Mouse (Mus musculus) hindbrain, embryonic 12.5 days (tissue): ENCODE results near the gene Zfp575. TPM values are rescaled to one million over a fixed set of nuclear protein-coding genes. Genes with fewer than 3 reads are reported as not detected.
"Not testable (repeated sequence)": the region's sequence is repeated elsewhere in the genome, so short reads cannot be mapped to it uniquely, and the experiment has no call there.

Experiments used
- ATAC-seq: fragments of 200-750 bp; cut with Nextera tagmentation; 2 replicates; pipeline ENCODE4 v1.8.0; 2017; ENCODE audit warnings: moderate TSS enrichment; ENCODE audit not compliant: low FRiP score
- H3K27ac ChIP-seq: fragments of 300-500 bp; sonication (generic); 2 replicates; pipeline ENCODE4 v1.5.1; 2016; ENCODE audit warnings: mild to moderate bottlenecking
- H3K27me3 ChIP-seq: fragments of 300-500 bp; sonication (generic); 2 replicates; pipeline ENCODE4 v1.6.1; 2016; ENCODE audit warnings: mild to moderate bottlenecking
- H3K36me3 ChIP-seq: fragments of 300-500 bp; sonication (generic); 2 replicates; pipeline ENCODE4 v1.6.1; 2016; ENCODE audit warnings: mild to moderate bottlenecking
- H3K4me1 ChIP-seq: fragments of 300-500 bp; sonication (generic); 2 replicates; pipeline ENCODE4 v1.6.1; 2016
- H3K4me2 ChIP-seq: fragments of 300-500 bp; sonication (generic); replicated peaks from 2 replicates; pipeline ENCODE4 v1.6.1; 2016; ENCODE audit warnings: mild to moderate bottlenecking
- H3K4me3 ChIP-seq: fragments of 300-500 bp; sonication (generic); 2 replicates; pipeline ENCODE4 v1.5.1; 2016; ENCODE audit warnings: mild to moderate bottlenecking
- H3K9ac ChIP-seq: fragments of 300-500 bp; sonication (generic); 2 replicates; pipeline ENCODE4 v1.6.1; 2016; ENCODE audit warnings: mild to moderate bottlenecking, moderate library complexity
- H3K9me3 ChIP-seq: fragments of 300-500 bp; sonication (generic); replicated peaks from 2 replicates; pipeline ENCODE4 v1.6.1; 2016; ENCODE audit warnings: mild to moderate bottlenecking
- WGBS: fragments of 180-500 bp; shearing (Covaris S2); methylation state at CpG from one replicate; pipeline ENCODE4 v1.1.7; 2016; 5-methylcytosine and 5-hydroxymethylcytosine counted together
- polyA plus RNA-seq: library from polyadenylated mRNA; unstranded; fragments of >200 nt; fragmentation: Nextera tagmentation; extraction: Ambion mirVana; gene quantifications from 2 replicates; pipeline ENCODE4 v1.2.1, GENCODE M21; 2016

The Zfp575 gene
- 5.1 and 5.5 TPM in 2 replicates for polyA plus RNA-seq

DNA sequence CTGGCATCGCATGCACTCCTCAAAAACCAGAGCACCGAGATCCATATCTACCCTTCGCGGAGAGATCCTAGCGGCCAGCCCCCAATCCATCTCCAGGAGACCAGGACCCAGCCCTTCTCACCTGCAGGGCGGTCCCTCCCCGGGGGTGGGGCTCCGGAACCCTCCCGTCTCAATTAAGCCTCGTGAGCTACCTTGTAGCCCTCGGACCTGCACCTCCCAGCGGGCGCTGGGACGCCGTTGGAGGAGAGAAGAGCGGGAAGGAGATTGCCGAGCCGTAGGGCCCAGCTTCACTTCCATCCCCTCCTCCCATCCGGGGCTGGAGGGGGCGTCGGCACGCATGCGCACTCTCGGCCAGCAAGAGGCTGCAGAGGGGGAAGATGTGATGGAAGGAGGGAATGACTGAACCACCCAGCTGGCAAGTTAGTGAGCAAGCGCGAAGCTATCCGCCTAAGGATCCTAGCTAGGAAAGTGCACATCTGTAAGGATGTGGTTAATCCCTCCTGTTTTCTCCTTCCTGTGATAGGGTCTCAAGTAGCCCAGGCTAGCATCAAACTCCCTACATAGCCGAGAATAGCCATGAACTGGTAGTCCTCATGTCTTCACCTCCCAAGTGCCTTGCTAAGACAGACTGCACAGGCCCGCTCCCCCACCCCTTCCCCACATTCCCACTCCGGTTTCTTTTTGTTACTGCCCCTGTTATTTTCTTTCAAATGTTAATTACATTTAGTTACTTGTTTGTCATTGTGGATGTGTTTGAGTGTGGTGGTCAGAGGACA, at the start of gene Zfp575, which contains the start of gene Ethe1:
Gene Zfp575 (minus strand): TSS at position 312 of the 776 bp plus-strand sequence.
Gene Ethe1 (plus strand): TSS at position 214 of the 776 bp plus-strand sequence.
- H3K4me3 ChIP-seq, result peak within 1 kb of the TSS; percentile 48
- H3K9ac ChIP-seq, result peak within 1 kb of the TSS; percentile 78
- peak within 1 kb of the TSS; percentile 72 for H3K4me2 ChIP-seq
- no peak within 1 kb of the TSS for H3K27ac ChIP-seq
- peaks cover 11% of the 10 kb centered on the region; the same call in 1 of the 2 replicates for H3K4me1 ChIP-seq
- 7% methylated on average over 30 of the region's 30 CpGs for WGBS
- peaks cover 32% of the 10 kb centered on the region for H3K27me3 ChIP-seq
- no peaks in the 10 kb centered on the region for H3K36me3 ChIP-seq
- H3K9me3 ChIP-seq, result no peaks in the 10 kb centered on the region
- ATAC-seq, result peak; percentile 75

DNA sequence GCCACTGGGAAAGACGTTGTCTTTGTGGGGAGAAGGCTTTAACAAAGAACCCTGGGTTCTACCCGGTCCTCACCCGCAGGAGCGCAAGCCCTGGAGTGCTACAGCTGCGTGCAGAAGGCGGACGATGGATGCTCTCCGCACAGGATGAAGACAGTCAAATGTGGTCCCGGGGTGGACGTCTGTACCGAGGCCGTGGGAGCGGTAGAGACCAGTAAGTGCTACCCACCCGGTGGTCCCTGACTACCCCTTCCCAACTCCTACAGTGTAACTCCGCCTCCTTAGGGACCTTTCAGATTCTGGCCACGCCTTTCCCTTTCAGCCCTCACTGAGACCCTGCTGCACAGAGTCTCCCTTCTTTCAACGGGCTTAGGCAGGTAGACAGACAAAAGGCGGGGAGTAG, 49.6 kb upstream of the Zfp575 start:
- Histone ChIP-seq H3K4me3 (peak overlapping the region; percentile 30; the same call in 1 of the 2 replicates), H3K27me3 (peaks cover 66% of the 10 kb centered on the region)
- ATAC-seq, result peak; percentile 35; the same call in 1 of the 2 replicates

DNA sequence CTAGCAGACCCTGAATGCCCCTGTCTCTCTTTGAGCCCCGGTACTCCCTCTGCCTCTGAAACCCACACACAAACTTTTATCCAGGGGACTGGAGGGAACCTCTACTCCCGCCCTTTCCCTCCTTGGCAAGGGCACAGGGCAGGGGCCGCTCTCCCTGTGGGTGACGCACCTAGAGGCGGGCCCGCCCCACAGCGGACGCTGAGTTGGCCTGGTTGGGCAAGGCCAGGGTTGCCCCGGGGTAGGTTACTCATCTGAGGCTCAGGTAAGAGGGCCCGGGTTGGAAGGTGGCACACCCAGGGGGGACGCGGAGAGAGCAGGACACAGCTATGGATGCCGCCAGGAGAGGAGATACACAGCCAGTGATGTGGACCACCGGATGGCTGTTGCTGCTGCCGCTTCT, 48.8 kb upstream of the Zfp575 start, which contains the start of gene Lypd3:
Gene Lypd3 (plus strand): TSS at position 287 of the 400 bp plus-strand sequence.
- peaks cover 61% of the 10 kb centered on the region for H3K27me3 ChIP-seq
- ATAC-seq, result no peak
- no peaks in the 10 kb centered on the region; the same call in 1 of the 2 replicates for H3K9me3 ChIP-seq
- H3K4me1 ChIP-seq, result peaks cover 22% of the 10 kb centered on the region
- 16% methylated on average over 15 of the region's 15 CpGs for WGBS
- H3K9ac ChIP-seq, result no peak within 1 kb of the TSS
- peak within 1 kb of the TSS; percentile 30; the same call in 1 of the 2 replicates for H3K4me3 ChIP-seq
- H3K36me3 ChIP-seq, result no peaks in the 10 kb centered on the region
- H3K27ac ChIP-seq, result no peak within 1 kb of the TSS
- peak within 1 kb of the TSS; percentile 55 for H3K4me2 ChIP-seq

More for the DNA sequence above, 49.6 kb upstream of the Zfp575 start:
- no peaks in the 10 kb centered on the region for H3K36me3 ChIP-seq
- peaks cover 22% of the 10 kb centered on the region for H3K4me1 ChIP-seq
- H3K27ac ChIP-seq, result no peak overlapping the region
- H3K9me3 ChIP-seq, result no peaks in the 10 kb centered on the region; the same call in 1 of the 2 replicates
- 2% methylated on average over 17 of the region's 18 CpGs for WGBS
- no peak overlapping the region for H3K9ac ChIP-seq
- H3K4me2 ChIP-seq, result peak overlapping the region; percentile 55

DNA sequence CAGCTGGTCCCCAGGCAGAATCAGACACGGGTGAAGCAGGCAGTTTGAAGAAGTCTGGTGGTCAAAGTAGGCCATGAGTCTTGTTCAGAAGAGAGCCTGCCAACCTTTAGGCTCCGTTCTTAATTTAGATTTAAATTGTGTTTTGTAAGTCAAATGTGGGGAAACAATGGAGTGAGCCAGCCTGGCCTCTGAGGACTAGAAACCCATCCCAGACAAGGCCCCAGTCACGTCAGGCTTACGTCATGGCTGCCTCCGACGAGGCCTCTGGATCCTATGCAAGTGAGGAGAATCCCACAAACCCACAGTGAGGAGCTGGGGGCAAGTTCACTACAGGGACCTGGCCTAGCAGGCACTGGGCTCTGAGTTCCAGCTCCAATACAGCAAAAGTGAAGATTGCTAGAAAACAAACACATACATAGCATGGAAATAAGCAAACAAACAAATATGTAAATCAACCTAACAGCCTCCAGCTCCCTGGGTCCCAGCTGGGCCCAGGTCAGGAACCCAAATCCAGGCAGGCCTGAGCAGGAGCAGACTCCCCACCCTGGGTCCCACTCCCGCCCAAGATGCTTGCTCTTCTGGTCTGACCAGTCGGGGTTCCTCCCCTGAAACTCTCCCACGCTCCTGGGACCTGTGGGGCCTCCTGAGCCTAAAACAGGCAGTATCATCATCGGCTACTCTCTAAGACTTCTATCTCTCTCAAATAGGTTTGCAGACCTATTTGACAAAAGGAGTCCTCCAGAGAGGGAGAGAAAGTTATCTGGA, 42.9 kb upstream of the Zfp575 start:
- Histone ChIP-seq H3K9me3 (no peaks in the 10 kb centered on the region; the same call in 1 of the 2 replicates), H3K27me3 (peaks cover 18% of the 10 kb centered on the region), H3K4me2 (no peak overlapping the region), H3K27ac (no peak overlapping the region), H3K4me1 (peaks cover 6% of the 10 kb centered on the region; the same call in 1 of the 2 replicates), H3K36me3 (no peaks in the 10 kb centered on the region), H3K9ac (no peak overlapping the region), H3K4me3 (no peak overlapping the region)
- 65% methylated on average over 10 of the region's 10 CpGs for WGBS
- ATAC-seq, result no peak

DNA sequence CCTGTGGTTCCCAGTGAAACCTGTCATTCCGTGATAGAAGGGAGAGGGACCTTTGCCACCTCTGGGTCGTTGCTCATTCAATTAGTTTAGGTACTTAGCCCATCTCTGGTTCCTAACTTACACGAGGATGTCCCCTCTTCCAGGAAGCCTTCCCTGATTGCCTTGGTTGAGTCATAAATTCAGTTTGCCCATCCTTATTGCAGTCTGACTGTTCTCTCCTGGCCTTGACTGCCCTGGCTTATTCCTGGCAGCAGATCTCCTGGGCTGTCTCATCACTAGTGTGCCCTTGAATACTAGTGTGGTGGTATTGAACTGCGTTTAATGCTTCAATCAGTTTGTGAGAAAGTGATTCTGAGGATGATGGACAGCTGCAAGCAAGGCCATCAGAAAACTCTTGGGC, 42.2 kb upstream of the Zfp575 start:
- H3K27ac ChIP-seq, result no peak overlapping the region
- ATAC-seq, result no peak
- H3K9me3 ChIP-seq, result no peaks in the 10 kb centered on the region; the same call in 1 of the 2 replicates
- H3K9ac ChIP-seq, result no peak overlapping the region
- no peak overlapping the region for H3K4me2 ChIP-seq
- no peak overlapping the region for H3K4me3 ChIP-seq
- peaks cover 16% of the 10 kb centered on the region for H3K27me3 ChIP-seq
- 74% methylated on average over 4 of the region's 4 CpGs for WGBS
- H3K36me3 ChIP-seq, result no peaks in the 10 kb centered on the region
- peaks cover 6% of the 10 kb centered on the region; the same call in 1 of the 2 replicates for H3K4me1 ChIP-seq

DNA sequence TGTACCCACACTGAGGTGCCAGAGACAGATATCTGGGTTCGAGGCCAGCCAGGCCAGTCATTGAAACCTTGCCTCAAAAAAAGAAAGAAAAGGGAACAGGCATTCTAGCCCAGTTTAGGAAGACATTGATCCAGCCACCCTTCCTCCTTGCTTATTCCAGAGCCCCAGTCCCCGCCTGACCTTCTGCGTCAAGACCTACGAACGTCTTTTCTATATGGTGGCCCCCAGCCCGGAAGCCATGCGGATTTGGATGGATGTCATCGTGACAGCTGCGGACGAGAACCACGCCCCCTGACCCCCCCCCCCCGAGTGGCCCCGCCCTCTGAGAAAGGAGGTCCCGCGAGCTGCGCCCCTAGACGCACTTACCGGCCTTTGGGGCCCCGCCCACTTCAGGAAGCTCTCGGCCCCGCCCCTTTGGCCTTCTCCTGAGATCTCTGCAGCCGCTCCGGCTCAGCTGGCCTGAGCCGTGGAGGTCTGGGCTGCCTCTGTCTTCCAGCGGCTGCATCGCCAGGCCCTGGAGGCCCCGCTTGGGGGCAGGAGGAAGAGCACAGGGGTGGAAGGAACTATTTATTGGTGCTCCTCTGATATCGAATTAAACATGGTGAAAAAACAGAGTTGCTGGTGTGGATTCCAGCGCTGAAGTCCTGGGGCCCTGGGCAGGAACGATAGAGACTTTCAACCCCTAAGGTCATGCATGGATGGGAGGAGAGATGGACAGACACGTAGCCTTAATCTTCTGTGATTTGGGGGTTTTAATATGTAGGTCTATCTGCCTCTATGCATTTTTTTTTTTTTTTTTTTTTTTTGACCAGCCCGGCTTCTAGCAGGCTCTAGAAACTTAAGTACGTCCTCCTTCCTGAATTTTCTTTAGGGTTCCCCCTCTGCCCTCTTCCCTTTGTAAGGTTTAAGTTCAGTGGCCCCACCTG, 41.5 kb upstream of the Zfp575 start:
- Histone ChIP-seq H3K9ac (peak overlapping the region; percentile 49; the same call in 1 of the 2 replicates), H3K36me3 (no peaks in the 10 kb centered on the region), H3K27ac (no peak overlapping the region), H3K4me3 (peak overlapping the region; percentile 26), H3K4me1 (peaks cover 6% of the 10 kb centered on the region; the same call in 1 of the 2 replicates), H3K4me2 (peak overlapping the region; percentile 54), H3K9me3 (no peaks in the 10 kb centered on the region; the same call in 1 of the 2 replicates), H3K27me3 (peaks cover 18% of the 10 kb centered on the region)
- 9% methylated on average over 33 of the region's 33 CpGs for whole genome bisulfite sequencing
- peak; percentile 87 for ATAC-seq

DNA sequence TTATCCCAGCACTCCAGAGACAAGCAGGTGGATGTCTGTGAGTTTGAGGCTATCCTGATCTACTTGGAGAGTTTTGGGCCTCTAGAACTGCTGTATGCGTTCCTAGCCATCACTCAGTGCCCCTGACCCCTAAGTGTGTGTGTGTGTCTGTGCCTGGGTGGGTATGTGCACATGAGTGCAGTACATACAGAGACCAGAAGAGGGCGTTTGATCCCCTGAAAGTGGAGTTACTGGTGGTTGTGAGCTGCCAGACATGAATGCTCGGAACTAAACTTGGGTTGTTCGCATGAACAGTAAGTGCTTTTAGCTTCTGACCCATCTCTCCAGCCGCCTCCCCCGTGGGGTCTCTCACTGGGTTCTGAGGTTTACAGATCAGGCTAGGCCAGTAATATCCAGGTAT, 35.5 kb upstream of the Zfp575 start:
- Histone ChIP-seq H3K9ac (no peak overlapping the region), H3K4me3 (no peak overlapping the region), H3K27ac (no peak overlapping the region), H3K27me3 (peaks cover 27% of the 10 kb centered on the region), H3K36me3 (no peaks in the 10 kb centered on the region), H3K4me1 (no peaks in the 10 kb centered on the region), H3K9me3 (no peaks in the 10 kb centered on the region), H3K4me2 (no peak overlapping the region)
- no peak for ATAC-seq
- WGBS, result 84% methylated on average over 6 of the region's 6 CpGs

DNA sequence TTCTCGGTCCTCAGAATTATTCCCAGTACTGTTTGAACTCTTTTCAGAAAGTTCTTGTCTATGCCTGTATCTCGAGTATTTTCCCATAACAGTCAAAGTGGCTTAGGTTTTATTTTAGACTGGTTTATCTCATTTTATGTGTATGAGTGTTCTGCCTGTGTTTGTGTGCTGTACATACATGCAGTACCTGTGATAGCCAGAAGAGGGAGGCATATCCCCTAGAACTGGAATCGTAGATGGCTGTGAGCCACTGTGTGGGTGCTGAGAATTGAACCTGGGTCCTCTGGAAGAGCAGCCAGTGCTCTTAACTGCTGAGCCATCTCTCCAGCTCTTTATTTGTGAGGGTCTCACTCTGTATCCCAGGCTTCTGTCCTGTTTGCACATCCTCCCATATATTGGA, 33.8 kb upstream of the Zfp575 start:
- no peak overlapping the region for H3K4me2 ChIP-seq
- H3K27ac ChIP-seq, result no peak overlapping the region
- peaks cover 18% of the 10 kb centered on the region for H3K27me3 ChIP-seq
- H3K4me1 ChIP-seq, result no peaks in the 10 kb centered on the region
- no peak for ATAC-seq
- H3K36me3 ChIP-seq, result no peaks in the 10 kb centered on the region
- WGBS, result 86% methylated on average over 3 of the region's 3 CpGs
- no peak overlapping the region for H3K9ac ChIP-seq
- H3K4me3 ChIP-seq, result no peak overlapping the region
- H3K9me3 ChIP-seq, result no peaks in the 10 kb centered on the region

DNA sequence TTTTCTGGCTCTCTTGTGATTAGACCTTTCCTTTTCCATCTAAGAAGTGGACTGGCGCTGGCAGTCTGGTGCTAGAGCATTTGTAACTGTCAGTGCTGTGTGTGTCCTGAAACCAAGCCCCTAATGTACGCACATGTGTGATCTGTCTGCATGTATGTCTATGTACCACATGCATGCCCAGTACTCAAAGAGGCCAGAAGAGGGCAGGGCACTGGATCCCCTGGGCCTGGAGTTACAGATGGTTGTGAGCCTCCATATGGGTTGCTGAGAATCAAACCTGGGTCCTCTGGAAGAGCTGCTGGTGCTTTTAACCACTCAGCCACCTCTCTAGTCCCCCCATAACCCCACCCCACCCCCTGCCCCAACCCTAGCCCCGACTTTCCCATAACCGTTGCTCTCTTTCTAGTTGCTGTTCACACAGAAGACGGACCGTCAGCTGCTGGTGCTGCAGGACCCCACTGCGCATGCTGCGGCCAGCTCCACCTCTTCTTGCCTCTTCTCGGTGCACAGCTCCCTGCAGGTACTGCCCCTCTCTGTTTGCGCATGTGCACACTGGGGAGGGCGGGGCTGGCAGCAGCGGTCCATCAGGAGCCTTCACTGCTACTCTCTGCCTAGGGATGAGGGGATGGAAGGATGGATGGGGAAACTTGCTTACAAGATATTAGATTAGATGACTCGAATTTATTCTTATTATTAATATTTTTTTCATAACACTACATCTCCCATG, 32.4 kb upstream of the Zfp575 start:
- Histone ChIP-seq H3K9me3 (no peaks in the 10 kb centered on the region), H3K27ac (no peak overlapping the region), H3K4me3 (no peak overlapping the region), H3K4me2 (no peak overlapping the region), H3K36me3 (no peaks in the 10 kb centered on the region), H3K27me3 (peaks cover 14% of the 10 kb centered on the region; the same call in 1 of the 2 replicates), H3K4me1 (no peaks in the 10 kb centered on the region), H3K9ac (no peak overlapping the region)
- 51% methylated on average over 13 of the region's 13 CpGs for WGBS
- ATAC-seq, result no peak

DNA sequence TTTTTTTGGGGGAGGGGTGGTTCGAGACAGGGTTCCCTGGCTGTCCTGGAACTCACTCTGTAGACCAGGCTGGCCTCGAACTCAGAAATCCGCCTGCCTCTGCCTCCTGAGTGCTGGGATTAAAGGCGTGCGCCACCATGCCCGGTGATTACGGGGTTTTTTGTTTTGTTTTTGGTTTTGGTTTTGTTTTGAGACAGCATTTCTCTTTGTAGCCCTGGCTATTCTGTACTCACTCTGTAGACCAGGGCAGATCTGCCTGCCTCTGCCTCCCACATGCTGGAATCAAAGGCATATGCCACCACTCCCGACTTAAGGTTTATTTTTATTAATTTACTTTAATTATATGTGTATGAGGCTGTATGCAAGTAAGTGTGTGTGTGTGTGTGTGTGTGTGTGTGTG, 30.9 kb upstream of the Zfp575 start:
- H3K4me1 ChIP-seq, H3K36me3 ChIP-seq, H3K4me3 ChIP-seq, ATAC-seq, H3K4me2 ChIP-seq, H3K9ac ChIP-seq, H3K9me3 ChIP-seq, H3K27ac ChIP-seq: not testable (repeated sequence)
- WGBS, result 89% methylated on average over 8 of the region's 8 CpGs
- H3K27me3 ChIP-seq, result peaks cover 15% of the 10 kb centered on the region

DNA sequence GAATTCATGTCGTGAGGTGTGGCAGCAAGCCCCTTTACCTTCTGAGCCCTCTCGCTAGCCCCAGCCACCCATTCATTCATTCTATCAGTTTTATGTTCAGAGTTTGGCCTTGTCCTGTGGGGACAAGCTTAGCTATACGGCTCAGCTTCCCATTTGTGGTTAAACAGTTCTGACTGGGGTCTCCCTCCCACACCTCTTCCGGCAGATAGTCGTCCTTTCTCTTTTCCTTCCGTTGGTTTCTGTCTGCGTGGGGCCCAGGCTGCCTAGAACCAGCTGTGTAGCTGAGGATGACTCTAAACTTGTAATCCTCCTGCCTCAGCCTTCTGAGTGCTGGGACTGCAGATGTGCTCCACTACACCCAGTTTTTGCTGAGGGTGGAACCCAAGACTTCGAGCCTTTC, 30.3 kb upstream of the Zfp575 start:
- no peak for ATAC-seq
- WGBS, result 85% methylated on average over 8 of the region's 8 CpGs
- peaks cover 22% of the 10 kb centered on the region for H3K27me3 ChIP-seq

More for the DNA sequence above, 30.3 kb upstream of the Zfp575 start:
- Histone ChIP-seq H3K4me1 (peaks cover under 1% of the 10 kb centered on the region), H3K9me3 (no peaks in the 10 kb centered on the region), H3K4me3 (no peak overlapping the region), H3K27ac (no peak overlapping the region), H3K36me3 (no peaks in the 10 kb centered on the region), H3K9ac (no peak overlapping the region), H3K4me2 (no peak overlapping the region)
